Mouse (Mus musculus): Measurements from ENCODE around the gene Pik3r2.

The Pik3r2 gene

DNA sequence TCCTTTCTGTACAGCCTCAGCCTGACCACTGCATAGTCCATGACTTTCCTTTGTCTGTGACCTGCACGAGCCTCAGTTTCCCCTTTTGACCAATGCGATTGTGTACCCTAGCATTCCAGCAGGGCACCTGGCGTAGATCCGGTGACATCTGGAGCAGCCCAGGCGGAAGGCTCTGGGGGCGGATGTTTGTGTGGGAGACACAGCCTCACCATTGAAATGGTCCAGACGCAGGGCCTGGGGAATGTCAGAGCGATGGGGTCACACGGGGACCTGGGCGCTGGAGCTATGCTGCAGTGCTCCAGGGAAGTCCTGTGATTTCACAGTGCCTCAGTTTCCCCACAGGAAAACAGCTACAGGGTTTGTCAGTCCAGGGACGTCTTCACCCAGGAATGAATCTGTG lies 34.3 kb downstream of the Pik3r2 start:
- 68% methylated on average over 11 of the region's 11 CpGs for WGBS

GRCm38 (mm10) chr8:70741661-70742060 lies 34.9 kb downstream of the Pik3r2 start:
- WGBS = 66% methylated on average over 5 of the region's 5 CpGs

DNA sequence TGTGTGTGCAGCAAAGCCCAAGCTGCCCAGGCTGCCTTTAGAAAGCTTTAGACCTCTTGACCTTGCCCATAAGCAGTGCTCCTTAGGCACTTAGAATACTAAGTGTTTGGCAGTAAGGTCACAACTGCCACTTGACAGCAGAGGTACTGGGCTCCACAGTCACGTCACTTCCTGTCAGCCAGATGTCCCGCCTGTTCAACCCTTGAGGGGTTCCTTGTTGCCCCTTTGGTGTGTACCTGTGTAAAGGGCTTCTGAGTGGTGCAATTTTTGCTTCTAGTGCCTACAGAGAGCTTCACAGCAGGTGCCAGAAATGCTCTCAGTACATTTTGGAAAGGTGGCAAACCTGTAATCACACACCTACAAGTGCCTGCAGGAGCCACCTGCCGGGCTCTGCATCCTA lies 38.3 kb downstream of the Pik3r2 start:
- WGBS = 73% methylated on average over 3 of the region's 3 CpGs

DNA sequence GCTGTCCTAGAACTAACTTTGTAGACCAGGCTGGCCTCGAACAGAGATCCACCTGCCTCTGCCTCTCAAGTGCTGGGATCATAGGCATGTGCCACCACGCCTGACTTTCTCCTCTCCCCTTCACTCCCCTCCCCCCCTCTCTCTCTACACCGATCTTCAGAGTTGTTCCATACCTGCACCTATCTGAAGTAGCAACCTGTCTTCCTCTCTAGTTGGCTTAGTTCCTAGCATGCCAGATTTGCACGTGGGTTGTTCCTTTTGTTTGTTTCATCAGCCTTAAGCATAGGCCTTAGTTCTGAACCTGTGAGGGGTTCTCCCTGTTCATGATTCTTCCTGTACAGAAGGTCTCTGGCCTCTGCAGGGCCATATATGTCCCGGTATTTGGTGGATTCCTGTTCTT lies 38.8 kb downstream of the Pik3r2 start:
- WGBS = 74% methylated on average over 5 of the region's 5 CpGs

- WGBS = 92% methylated on average over 4 of the region's 4 CpGs
Observed at GRCm38 (mm10) chr8:70730956-70731355, 45.6 kb downstream of the Pik3r2 start.

- 9% methylated on average over 34 of the region's 34 CpGs for WGBS
Observed at GRCm38 (mm10) chr8:70729808-70730475, 46.6 kb downstream of the Pik3r2 start.

DNA sequence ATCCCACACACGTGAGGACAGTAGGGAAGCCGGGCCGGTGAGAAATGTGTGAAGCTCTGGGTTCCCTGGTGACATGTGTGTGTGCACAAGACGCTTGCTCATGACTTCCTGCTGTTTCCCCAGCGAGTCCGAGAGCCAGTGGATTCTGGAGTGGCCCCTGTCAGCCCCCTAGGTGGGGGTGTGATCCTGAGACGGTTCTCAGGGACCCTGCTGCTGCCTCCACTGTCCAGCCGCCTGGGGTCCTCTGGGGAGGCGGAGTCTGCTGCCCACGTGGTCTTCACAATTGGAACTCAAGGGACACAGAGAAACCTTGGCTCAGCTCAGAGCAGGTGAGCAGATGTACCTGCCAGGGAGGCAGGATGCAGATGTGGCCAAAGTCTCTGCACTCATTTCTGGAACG lies 49.8 kb downstream of the Pik3r2 start:
- WGBS = 45% methylated on average over 11 of the region's 11 CpGs

DNA sequence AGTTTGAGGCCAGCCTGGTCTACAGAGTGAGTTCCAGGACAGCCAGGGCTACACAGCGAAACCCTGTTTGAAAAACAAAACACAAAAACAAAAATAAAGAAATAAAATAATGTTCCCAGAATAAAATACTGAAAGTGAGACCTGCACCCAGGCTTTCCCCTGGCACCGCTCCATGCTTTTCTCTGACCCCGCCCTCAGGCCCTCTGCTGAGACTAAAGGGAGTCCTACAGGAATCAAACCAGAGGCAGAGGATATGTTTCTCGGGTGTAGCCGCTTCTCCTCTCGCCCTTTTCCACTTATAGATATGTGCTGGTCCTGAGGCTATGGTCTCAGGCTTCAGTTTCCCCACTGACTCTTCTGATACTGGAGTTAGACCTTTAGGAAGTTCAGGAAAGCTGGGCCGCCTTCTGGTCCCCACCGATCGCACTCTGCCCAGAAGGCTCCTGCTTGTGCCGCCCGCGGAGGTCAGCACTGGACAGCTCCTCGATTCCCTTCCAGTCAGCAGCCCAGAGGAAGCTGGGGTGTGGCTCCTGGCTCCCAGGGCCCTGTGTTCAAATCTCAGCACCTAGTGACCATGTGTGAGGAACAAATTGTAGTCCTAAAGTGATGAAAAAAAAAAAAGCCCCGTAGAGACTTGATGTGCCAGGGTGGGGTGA lies 50.6 kb downstream of the Pik3r2 start:
- 57% methylated on average over 14 of the region's 14 CpGs for WGBS

DNA sequence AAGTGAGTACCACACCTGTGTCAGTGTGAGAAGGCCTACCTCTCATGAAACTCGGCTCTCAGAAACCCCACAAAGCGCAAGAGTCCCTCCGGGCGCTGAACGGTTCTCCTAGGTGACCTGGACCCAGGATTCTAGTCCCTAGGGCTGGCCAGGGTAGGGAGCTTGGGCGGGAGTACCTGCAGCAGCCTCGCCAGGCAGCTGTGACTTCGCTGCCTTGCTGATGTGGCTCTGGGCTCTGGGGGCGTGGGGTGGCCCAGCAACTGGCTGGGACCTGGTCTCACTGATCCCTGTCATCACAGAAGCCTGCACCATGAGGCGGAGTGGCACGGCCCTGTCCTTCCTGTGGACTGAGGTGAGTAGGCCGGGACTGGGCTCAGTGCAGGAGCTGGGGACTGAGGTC lies 52.3 kb downstream of the Pik3r2 start:
- 87% methylated on average over 12 of the region's 12 CpGs for WGBS

GRCm38 (mm10) chr8:70723486-70724210 lies 52.9 kb downstream of the Pik3r2 start, which contains the start of gene Pde4c:
Gene Pde4c (plus strand): TSS chr8:70723720.
- WGBS = 88% methylated on average over 7 of the region's 7 CpGs

DNA sequence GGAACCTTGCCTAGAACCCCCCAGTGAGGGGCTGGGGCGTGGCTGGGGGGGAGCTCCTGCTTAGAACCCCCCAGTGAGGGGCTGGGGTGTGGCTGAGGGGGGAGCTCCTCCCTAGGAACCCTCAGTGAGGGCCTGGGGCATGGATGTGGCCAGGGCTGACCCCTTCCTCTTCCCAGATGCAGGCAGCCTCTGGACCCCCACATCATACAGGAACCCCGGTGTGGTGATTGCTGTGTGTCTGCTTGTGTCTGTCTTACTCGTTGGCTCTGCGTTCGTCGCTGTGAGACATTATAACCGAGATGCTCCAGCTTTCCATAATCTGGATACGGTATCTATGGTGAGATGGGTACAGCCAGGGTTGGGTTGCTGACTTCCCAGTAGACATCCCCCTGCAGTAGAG lies 54.9 kb downstream of the Pik3r2 start:
- 84% methylated on average over 8 of the region's 8 CpGs for WGBS

DNA sequence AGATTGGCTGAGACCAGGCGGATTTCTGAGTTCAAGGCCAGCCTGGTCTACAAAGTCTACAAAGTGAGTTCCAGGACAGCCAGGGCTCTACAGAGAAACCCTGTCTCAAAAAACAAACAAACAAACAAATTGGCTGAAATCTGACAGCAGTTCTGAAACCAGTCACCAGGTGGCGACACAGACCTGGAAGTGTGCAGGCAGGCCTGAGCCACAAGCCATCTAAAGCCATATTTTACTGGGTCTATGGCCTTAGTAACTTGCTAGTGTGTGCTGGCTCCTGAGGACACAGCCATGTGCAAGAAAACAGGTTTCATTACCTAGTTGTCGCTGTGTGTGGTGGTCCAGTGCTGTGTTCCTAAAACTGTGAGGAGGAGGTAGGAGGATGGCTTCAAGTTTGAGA lies 55.8 kb downstream of the Pik3r2 start:
- WGBS = 4% methylated on average over 3 of the region's 3 CpGs

DNA sequence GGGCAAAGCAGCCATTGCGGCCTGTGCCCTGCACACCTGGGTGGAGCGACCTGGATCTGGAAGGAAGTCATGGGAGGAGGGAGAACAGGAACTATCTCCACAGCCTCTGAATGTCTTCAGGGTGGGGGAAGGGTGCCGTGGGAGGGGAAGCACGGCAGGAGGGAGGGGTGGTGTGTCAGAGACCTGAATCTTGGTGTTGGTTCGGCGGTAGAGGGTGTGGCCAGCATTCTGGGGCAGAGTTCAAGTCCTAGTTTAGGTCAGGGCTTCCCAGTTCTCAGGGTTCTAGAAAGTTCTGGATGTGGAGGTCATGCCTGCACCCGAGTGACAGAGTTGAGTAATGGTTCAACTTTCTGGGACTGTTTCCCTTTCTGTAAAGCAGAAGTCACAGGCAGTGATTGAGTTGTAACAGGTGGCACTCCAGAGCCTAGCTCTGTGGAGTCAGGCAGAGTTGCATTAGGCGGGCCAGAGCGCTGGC lies 56.7 kb downstream of the Pik3r2 start:
- WGBS = 65% methylated on average over 9 of the region's 9 CpGs

GRCm38 (mm10) chr8:70718297-70718696 lies 58.2 kb downstream of the Pik3r2 start, which contains the start of gene Gm3336:
Gene Gm3336 (plus strand): TSS chr8:70718543.
- 6% methylated on average over 19 of the region's 19 CpGs for WGBS

Measured in cerebral cortex, adult 2 months (tissue).